In genomic region chr10:122683819-122684330, GRCm38 (mm10) we compare ENCODE assay signal across 27 mouse cellular contexts. TPM values are rescaled to one million over a fixed set of nuclear protein-coding genes. Genes with fewer than 3 reads are reported as not detected.
DNase-seq lines count a peak whose midpoint lies in the region; ATAC-seq and TF ChIP-seq lines count a peak whose summit lies in the region.
"Had no signal": no experiment of that assay in that cellular context is flagged by ENCODE, and none has a peak within 500 bp of the region (broad histone marks: within the 10 kb centered on the region; RNA-seq: fewer than 3 reads in every experiment).

No protein-coding gene starts in this region.

- TF ChIP-seq CTCF in intestine, postnatal 0 days (IDR thresholded peaks at IDR 0.05; ENCODE audit: low read depth) = no peak
- no peak for TF ChIP-seq CTCF in small intestine, adult 2 months (IDR thresholded peaks at IDR 0.05; ENCODE audit: extremely low read depth, insufficient read length, insufficient replicate concordance, low read depth, low read length)

- no peak overlapping the region for H3K4me3 ChIP-seq in intestine, embryonic 15.5 days (replicated peaks)
- H3K4me3 ChIP-seq in intestine, postnatal 0 days (ENCODE audit: low read depth, low read length) = no peak overlapping the region
- H3K4me3 ChIP-seq in kidney, embryonic 15.5 days (replicated peaks) = no peak overlapping the region
- no peak overlapping the region for H3K4me3 ChIP-seq in kidney, embryonic 16.5 days (ENCODE audit: low read length)
- H3K4me3 ChIP-seq in intestine, embryonic 16.5 days (ENCODE audit: low read length) = no peak overlapping the region
- no peak overlapping the region for H3K4me3 ChIP-seq in small intestine, adult 2 months (ENCODE audit: low read depth, low read length)
- H3K4me3 ChIP-seq: embryonic facial prominence, embryonic 12.5 days; embryonic facial prominence, embryonic 15.5 days; gastrocnemius, adult 2 months; heart, embryonic 10.5 days; heart, embryonic 13.5 days had no signal

- ATAC-seq in intestine, embryonic 15.5 days = peak; percentile 50; the same call in 1 of the 2 replicates
- no peak for ATAC-seq in intestine, postnatal 0 days
- no peak for ATAC-seq in kidney, embryonic 15.5 days (replicated peaks; ENCODE audit: low FRiP score)
- no peak for ATAC-seq in kidney, embryonic 16.5 days (ENCODE audit: low FRiP score, low TSS enrichment)
- ATAC-seq in intestine, embryonic 16.5 days = peak; percentile 69
- ATAC-seq: forebrain, embryonic 14.5 days; forebrain, postnatal 0 days; Patski had no signal

- no peak overlapping the region for H3K4me2 ChIP-seq in intestine, embryonic 15.5 days (replicated peaks)
- H3K4me2 ChIP-seq in intestine, postnatal 0 days (replicated peaks; ENCODE audit: low read depth) = no peak overlapping the region
- no peak overlapping the region for H3K4me2 ChIP-seq in kidney, embryonic 15.5 days
- H3K4me2 ChIP-seq in kidney, embryonic 16.5 days (replicated peaks; ENCODE audit: low read depth, low read length) = no peak overlapping the region
- no peak overlapping the region for H3K4me2 ChIP-seq in intestine, embryonic 16.5 days (ENCODE audit: low read depth, low read length)
- H3K4me2 ChIP-seq: embryonic facial prominence, embryonic 12.5 days; embryonic facial prominence, embryonic 15.5 days; heart, embryonic 13.5 days; hindbrain, embryonic 14.5 days had no signal

- H3K36me3 ChIP-seq in intestine, embryonic 15.5 days = no peaks in the 10 kb centered on the region
- H3K36me3 ChIP-seq in intestine, postnatal 0 days (ENCODE audit: control insufficient read depth, insufficient read depth) = 0 out of 2 replicates have a peak, but pooled peaks cover 3% of the 10 kb centered on the region
- 0 out of 2 replicates have a peak, but pooled peaks cover under 1% of the 10 kb centered on the region for H3K36me3 ChIP-seq in kidney, embryonic 15.5 days
- peaks cover 5% of the 10 kb centered on the region; the same call in 1 of the 2 replicates for H3K36me3 ChIP-seq in kidney, embryonic 16.5 days (ENCODE audit: insufficient read depth, low read length)
- H3K36me3 ChIP-seq in intestine, embryonic 16.5 days (ENCODE audit: control insufficient read depth, insufficient read depth, low read length) = no peaks in the 10 kb centered on the region
- H3K36me3 ChIP-seq in small intestine, adult 2 months (ENCODE audit: control insufficient read depth, insufficient read depth, low read length) = peaks cover 5% of the 10 kb centered on the region; the same call in 1 of the 2 replicates
- H3K36me3 ChIP-seq: embryonic facial prominence, embryonic 12.5 days; embryonic facial prominence, embryonic 15.5 days; G1E; heart, embryonic 10.5 days; heart, embryonic 13.5 days had no signal

- DNase-seq in urinary bladder, postnatal 14 days (ENCODE audit: low spot score) = no peak
- DNase-seq: adrenal gland, postnatal 10 days; adrenal gland, postnatal 36 days; B cell, adult 2 months; cerebellum, adult 18-20 months; cerebellum, postnatal 14 days; forebrain, postnatal 0 days; gastrocnemius, adult 2 months; gastrocnemius, postnatal 14 days; heart, adult 18-20 months; heart, postnatal 14 days; heart, postnatal 4 days had no signal

- H3K9me3 ChIP-seq in intestine, embryonic 15.5 days = no peaks in the 10 kb centered on the region
- no peaks in the 10 kb centered on the region for H3K9me3 ChIP-seq in intestine, postnatal 0 days (ENCODE audit: control insufficient read depth)
- no peaks in the 10 kb centered on the region for H3K9me3 ChIP-seq in kidney, embryonic 15.5 days (replicated peaks)
- H3K9me3 ChIP-seq in kidney, embryonic 16.5 days (ENCODE audit: low read length) = no peaks in the 10 kb centered on the region
- no peaks in the 10 kb centered on the region for H3K9me3 ChIP-seq in intestine, embryonic 16.5 days (ENCODE audit: control insufficient read depth, low read length)
- H3K9me3 ChIP-seq: embryonic facial prominence, embryonic 12.5 days; embryonic facial prominence, embryonic 15.5 days; heart, embryonic 10.5 days; heart, embryonic 13.5 days had no signal

- 63% methylated on average over 5 of the region's 5 CpGs for WGBS in intestine, embryonic 15.5 days
- WGBS in intestine, postnatal 0 days = 53% methylated on average over 5 of the region's 5 CpGs
- WGBS in kidney, embryonic 15.5 days = 57% methylated on average over 5 of the region's 5 CpGs
- WGBS in kidney, embryonic 16.5 days = 58% methylated on average over 5 of the region's 5 CpGs
- 59% methylated on average over 5 of the region's 5 CpGs for WGBS in intestine, embryonic 16.5 days
- WGBS in small intestine, adult 2 months = 36% methylated on average over 5 of the region's 5 CpGs

- no peak for TF ChIP-seq POLR2A in small intestine, adult 2 months (IDR thresholded peaks at IDR 0.05; ENCODE audit: low read depth, low read length)

- H3K9ac ChIP-seq in intestine, embryonic 15.5 days = no peak overlapping the region
- no peak overlapping the region for H3K9ac ChIP-seq in intestine, postnatal 0 days (ENCODE audit: low read depth, low read length)
- no peak overlapping the region for H3K9ac ChIP-seq in kidney, embryonic 15.5 days
- H3K9ac ChIP-seq in kidney, embryonic 16.5 days (replicated peaks; ENCODE audit: low read length) = no peak overlapping the region
- H3K9ac ChIP-seq in intestine, embryonic 16.5 days (ENCODE audit: low read depth, low read length) = no peak overlapping the region
- H3K9ac ChIP-seq: embryonic facial prominence, embryonic 12.5 days; embryonic facial prominence, embryonic 15.5 days; forebrain, postnatal 0 days; heart, embryonic 13.5 days; hindbrain, embryonic 14.5 days had no signal

- H3K27me3 ChIP-seq in intestine, embryonic 15.5 days (replicated peaks) = no peaks in the 10 kb centered on the region; the same call in 1 of the 2 replicates
- no peaks in the 10 kb centered on the region for H3K27me3 ChIP-seq in intestine, postnatal 0 days (replicated peaks; ENCODE audit: control insufficient read depth, insufficient read depth, low read length)
- peaks cover 3% of the 10 kb centered on the region; the same call in 1 of the 2 replicates for H3K27me3 ChIP-seq in kidney, embryonic 15.5 days
- no peaks in the 10 kb centered on the region for H3K27me3 ChIP-seq in kidney, embryonic 16.5 days (ENCODE audit: insufficient read depth, low read length)
- no peaks in the 10 kb centered on the region for H3K27me3 ChIP-seq in intestine, embryonic 16.5 days (replicated peaks; ENCODE audit: control insufficient read depth, insufficient read depth, low read length)
- H3K27me3 ChIP-seq in small intestine, adult 2 months (ENCODE audit: control insufficient read depth, insufficient read depth, low read length) = no peaks in the 10 kb centered on the region
- H3K27me3 ChIP-seq: CH12.LX, Patski had no signal

- peaks cover 3% of the 10 kb centered on the region for H3K4me1 ChIP-seq in intestine, embryonic 15.5 days (replicated peaks)
- H3K4me1 ChIP-seq in intestine, postnatal 0 days (replicated peaks; ENCODE audit: control insufficient read depth, insufficient read depth, low read length) = no peaks in the 10 kb centered on the region
- H3K4me1 ChIP-seq in kidney, embryonic 15.5 days = peaks cover 18% of the 10 kb centered on the region
- peaks cover 9% of the 10 kb centered on the region for H3K4me1 ChIP-seq in kidney, embryonic 16.5 days (ENCODE audit: insufficient read depth, low read length)
- H3K4me1 ChIP-seq in intestine, embryonic 16.5 days (ENCODE audit: control insufficient read depth, insufficient read depth, low read length) = peaks cover 12% of the 10 kb centered on the region
- peaks cover 4% of the 10 kb centered on the region; the same call in 1 of the 2 replicates for H3K4me1 ChIP-seq in small intestine, adult 2 months (ENCODE audit: control insufficient read depth, insufficient read depth, insufficient read length, low read length)

- H3K27ac ChIP-seq in intestine, embryonic 15.5 days = no peak overlapping the region
- no peak overlapping the region for H3K27ac ChIP-seq in intestine, postnatal 0 days (ENCODE audit: low read depth, low read length)
- 0 out of 2 replicates have a peak overlapping the region, but pooled peaks have one; percentile 2 for H3K27ac ChIP-seq in kidney, embryonic 15.5 days
- H3K27ac ChIP-seq in kidney, embryonic 16.5 days (ENCODE audit: low read length) = no peak overlapping the region
- H3K27ac ChIP-seq in intestine, embryonic 16.5 days (ENCODE audit: low read length) = no peak overlapping the region
- H3K27ac ChIP-seq in small intestine, adult 2 months (ENCODE audit: insufficient read depth, low read depth, low read length) = 0 out of 2 replicates have a peak overlapping the region, but pooled peaks have one; percentile 24
- H3K27ac ChIP-seq: embryonic facial prominence, embryonic 12.5 days; embryonic facial prominence, embryonic 15.5 days; gastrocnemius, adult 2 months; heart, embryonic 10.5 days; heart, embryonic 13.5 days; hindbrain, embryonic 14.5 days had no signal

RNA-seq across cellular contexts. Expression of gene Ppm1h, which starts 5.3 kb away (rescaled TPM):
- polyA plus RNA-seq in intestine, embryonic 15.5 days (2015; fragmentation: Nextera tagmentation; extraction: Ambion mirVana) = 13.7 and 14.8 TPM in 2 replicates
- 17.9 and 20.7 TPM in 2 replicates for polyA plus RNA-seq in intestine, postnatal 0 days (2015; fragmentation: Nextera tagmentation; extraction: Ambion mirVana)
- 20.2 and 22.1 TPM in 2 replicates for polyA plus RNA-seq in kidney, embryonic 15.5 days (2015; fragmentation: Nextera tagmentation; extraction: Ambion mirVana)
- 24.7 and 27.1 TPM in 2 replicates for polyA plus RNA-seq in kidney, embryonic 16.5 days (2015; fragmentation: Nextera tagmentation; extraction: Ambion mirVana)
- polyA plus RNA-seq in intestine, embryonic 16.5 days (2015; fragmentation: Nextera tagmentation; extraction: Ambion mirVana) = 14.8 and 16.2 TPM in 2 replicates
- 14.5 and 14.7 TPM in 2 replicates for polyA plus RNA-seq in small intestine, adult 2 months (2012; rRNA removed)
- polyA plus RNA-seq: G1E had no signal

Comparison
In these comparisons a context has a peak if more than half of its experiments do, and no peak if none do; other contexts are left out.
1. ATAC-seq: peak in intestine, embryonic 15.5 days (single experiment) and intestine, embryonic 16.5 days (single experiment); none in intestine, postnatal 0 days (single experiment), kidney, embryonic 15.5 days (single experiment) and kidney, embryonic 16.5 days (single experiment).
2. H3K27ac ChIP-seq: peak in kidney, embryonic 15.5 days (single experiment) and small intestine, adult 2 months (single experiment); none in intestine, embryonic 15.5 days (single experiment), intestine, postnatal 0 days (single experiment), kidney, embryonic 16.5 days (single experiment) and intestine, embryonic 16.5 days (single experiment).